Mouse (Mus musculus) midbrain, embryonic 13.5 days (tissue): ENCODE data around the gene Cd300c2. TPM values are rescaled to one million over a fixed set of nuclear protein-coding genes. Genes with fewer than 3 reads are reported as not detected.

Experiments used
- ATAC-seq: fragments of 200-750 bp; cut with Nextera tagmentation; 2 replicates; pipeline ENCODE4 v1.8.0; 2017; ENCODE audit warnings: mild to moderate bottlenecking, moderate TSS enrichment, moderate library complexity
- H3K27ac ChIP-seq: fragments of 300-500 bp; sonication (generic); 2 replicates; pipeline ENCODE4 v1.5.1; 2015; ENCODE audit warnings: inconsistent platforms, mild to moderate bottlenecking, moderate library complexity
- H3K27me3 ChIP-seq: fragments of 300-500 bp; sonication (generic); 2 replicates; pipeline ENCODE4 v1.6.1; 2015; ENCODE audit warnings: mild to moderate bottlenecking, inconsistent platforms
- H3K36me3 ChIP-seq: fragments of 300-500 bp; sonication (generic); 2 replicates; pipeline ENCODE4 v1.6.1; 2015; ENCODE audit warnings: mild to moderate bottlenecking, inconsistent platforms
- H3K4me1 ChIP-seq: fragments of 300-500 bp; sonication (generic); replicated peaks from 2 replicates; pipeline ENCODE4 v1.6.1; 2015; ENCODE audit warnings: inconsistent platforms
- H3K4me2 ChIP-seq: fragments of 300-500 bp; sonication (generic); replicated peaks from 2 replicates; pipeline ENCODE4 v1.6.1; 2015; ENCODE audit warnings: moderate library complexity, mild to moderate bottlenecking, inconsistent platforms
- H3K4me3 ChIP-seq: fragments of 300-500 bp; sonication (generic); replicated peaks from 2 replicates; pipeline ENCODE4 v1.5.1; 2015; ENCODE audit warnings: mild to moderate bottlenecking, inconsistent platforms
- H3K9ac ChIP-seq: fragments of 300-500 bp; sonication (generic); replicated peaks from 2 replicates; pipeline ENCODE4 v1.6.1; 2015; ENCODE audit warnings: mild to moderate bottlenecking, inconsistent platforms
- H3K9me3 ChIP-seq: fragments of 300-500 bp; sonication (generic); 2 replicates; pipeline ENCODE4 v1.6.1; 2016; ENCODE audit warnings: mild to moderate bottlenecking, inconsistent platforms
- WGBS: fragments of 180-500 bp; shearing (Covaris S2); methylation state at CpG from one replicate; pipeline ENCODE4 v1.1.7; 2015; 5-methylcytosine and 5-hydroxymethylcytosine counted together
- polyA plus RNA-seq: library from polyadenylated mRNA; unstranded; fragments of >200 nt; fragmentation: Nextera tagmentation; extraction: Ambion mirVana; gene quantifications from 2 replicates; pipeline ENCODE4 v1.2.1, GENCODE M21; 2015

Cd300c2 gene
- polyA plus RNA-seq, 1 experiment from 2014 or later: 0.82 TPM

DNA sequence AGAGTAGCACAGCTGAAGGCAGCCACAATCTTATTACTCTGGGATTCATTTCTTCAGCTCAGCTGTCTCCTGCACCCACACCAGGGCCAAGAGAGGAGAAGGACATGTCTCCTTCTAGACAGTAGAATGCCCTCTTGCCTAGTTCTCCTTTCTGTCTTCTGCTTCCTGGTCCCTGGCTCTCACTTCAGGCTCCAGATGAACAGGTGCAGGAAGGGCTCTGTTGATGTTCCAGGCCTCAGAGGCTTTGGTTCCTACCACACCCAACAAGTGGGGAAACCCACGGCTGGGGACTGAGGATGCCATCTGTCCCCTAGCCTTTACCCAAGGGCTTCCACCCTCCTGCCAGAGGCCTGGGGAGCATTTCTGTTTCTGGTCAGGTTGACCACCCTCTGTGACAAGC lies 41.3 kb downstream of the Cd300c2 start:
- 77% methylated on average over 1 of the region's 1 CpGs for WGBS
- Histone ChIP-seq H3K4me2 (no peak overlapping the region), H3K4me3 (no peak overlapping the region), H3K36me3 (no peaks in the 10 kb centered on the region), H3K9ac (no peak overlapping the region), H3K4me1 (no peaks in the 10 kb centered on the region), H3K27ac (no peak overlapping the region), H3K9me3 (no peaks in the 10 kb centered on the region), H3K27me3 (no peaks in the 10 kb centered on the region)
- ATAC-seq: no peak

Other genes with a start within 250 kb of the Cd300c2 start
- gene Kif19a, start 236.5 kb downstream of the Cd300c2 start, polyA plus RNA-seq: 0.35 and 1.2 TPM in 2 replicates
- 30.1 and 33.6 TPM in 2 replicates for gene Btbd17, start 205.9 kb downstream of the Cd300c2 start, polyA plus RNA-seq
- gene Gpr142, start 203.0 kb downstream of the Cd300c2 start, polyA plus RNA-seq: not detected in 2 replicates
- 5.9 and 7.1 TPM in 2 replicates for gene Gprc5c, start 150.7 kb downstream of the Cd300c2 start, polyA plus RNA-seq
- 0.55 and 0.67 TPM in 2 replicates for gene Cd300a, start 111.8 kb downstream of the Cd300c2 start, polyA plus RNA-seq
- 0.05 TPM in 1 of 2 replicates, not detected in the other for gene Cd300lb, start 67.5 kb downstream of the Cd300c2 start, polyA plus RNA-seq
- gene Cd300c, start 32.7 kb downstream of the Cd300c2 start, polyA plus RNA-seq: not detected in 2 replicates
- not detected in 2 replicates for gene Cd300ld, start 12.0 kb downstream of the Cd300c2 start, polyA plus RNA-seq
- gene Cd300ld2, start 14.3 kb upstream of the Cd300c2 start, polyA plus RNA-seq: not detected in 2 replicates
- not detected in 2 replicates for gene Cd300ld4, start 25.1 kb upstream of the Cd300c2 start, polyA plus RNA-seq
- not detected in 2 replicates for gene Cd300ld5, start 35.9 kb upstream of the Cd300c2 start, polyA plus RNA-seq
- gene Cd300ld3, start 46.5 kb upstream of the Cd300c2 start, polyA plus RNA-seq: not detected in 2 replicates
- gene Cd300e, start 60.3 kb upstream of the Cd300c2 start, polyA plus RNA-seq: not detected in 2 replicates
- 0.63 and 1.3 TPM in 2 replicates for gene Rab37, start 89.6 kb upstream of the Cd300c2 start, polyA plus RNA-seq
- 0.28 TPM in 1 of 2 replicates, not detected in the other for gene Cd300lf, start 132.1 kb upstream of the Cd300c2 start, polyA plus RNA-seq
- 30.4 and 34.3 TPM in 2 replicates for gene Slc9a3r1, start 161.5 kb upstream of the Cd300c2 start, polyA plus RNA-seq
- 10.3 and 10.7 TPM in 2 replicates for gene Tmem104, start 185.6 kb upstream of the Cd300c2 start, polyA plus RNA-seq
- 20.9 and 23.7 TPM in 2 replicates for gene Nat9, start 186.0 kb upstream of the Cd300c2 start, polyA plus RNA-seq